Mouse (Mus musculus): ENCODE results near the gene Btrc. TPM values are rescaled to one million over a fixed set of nuclear protein-coding genes. Genes with fewer than 3 reads are reported as not detected.
"Not testable (repeated sequence)": the region's sequence is repeated elsewhere in the genome, so short reads cannot be mapped to it uniquely, and the experiment has no call there.

Gene Btrc
- total and polyA plus RNA-seq, 3 experiments = 10.4 to 20.4 (median 19.6) TPM

DNA sequence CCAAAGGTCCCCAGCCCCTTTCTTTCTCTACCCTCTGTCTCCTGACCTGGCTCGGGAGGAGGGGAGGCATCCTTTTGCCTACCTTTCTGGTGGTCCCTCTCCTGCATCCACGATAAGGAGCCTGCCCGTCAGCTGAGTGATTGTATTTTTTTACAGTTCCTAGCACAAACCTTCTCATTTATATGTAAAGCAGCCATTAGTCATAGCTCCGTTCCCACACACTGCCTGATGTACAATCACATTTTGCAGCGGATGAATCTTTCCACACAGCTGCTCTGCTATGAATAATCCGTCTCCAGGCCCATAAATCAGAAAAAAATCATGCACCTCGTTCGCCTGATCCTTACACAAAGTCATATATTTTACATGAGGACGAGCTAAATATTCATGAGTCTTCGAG is 25.4 kb upstream of the Btrc start:
- H3K4me3 ChIP-seq = no peak overlapping the region
- H3K79me2 ChIP-seq (replicated peaks; ENCODE audit: control insufficient read depth, insufficient read depth, low read length) = no peaks in the 10 kb centered on the region
- no peaks in the 10 kb centered on the region for H3K27me3 ChIP-seq (ENCODE audit: control insufficient read depth, insufficient read depth, low read length)
- H3K36me3 ChIP-seq (ENCODE audit: control insufficient read depth, insufficient read depth, low read length) = no peaks in the 10 kb centered on the region
- H3K27ac ChIP-seq = no peak overlapping the region
- no peaks in the 10 kb centered on the region for H3K4me1 ChIP-seq (ENCODE audit: control insufficient read depth, insufficient read depth, low read length)
- TF ChIP-seq EP300 (IDR thresholded peaks at IDR 0.05; ENCODE audit: insufficient read depth, low read depth, low read length) (no peak), CTCF (IDR thresholded peaks at IDR 0.05) (no peak), POLR2A (IDR thresholded peaks at IDR 0.05; ENCODE audit: insufficient read depth, low read depth, low read length) (no peak)
- no peak overlapping the region for H3K9ac ChIP-seq (ENCODE audit: low read depth, low read length)
- 74% methylated on average over 10 of the region's 10 CpGs for WGBS
- no peak for DNase-seq
- intact Hi-C loops (cut with DNase I) = no loop called here

GRCm38 (mm10) chr19:45343941-45344340 is 19.6 kb upstream of the Btrc start:
- no peaks in the 10 kb centered on the region for H3K79me2 ChIP-seq (replicated peaks; ENCODE audit: control insufficient read depth, insufficient read depth, low read length)
- no peak overlapping the region for H3K9ac ChIP-seq (ENCODE audit: low read depth, low read length)
- 67% methylated on average over 5 of the region's 5 CpGs for WGBS
- DNase-seq = no peak
- intact Hi-C loops (cut with DNase I) = no loop called here
- no peaks in the 10 kb centered on the region for H3K4me1 ChIP-seq (ENCODE audit: control insufficient read depth, insufficient read depth, low read length)
- TF ChIP-seq POLR2A (IDR thresholded peaks at IDR 0.05; ENCODE audit: insufficient read depth, low read depth, low read length) = no peak
- TF ChIP-seq EP300 (IDR thresholded peaks at IDR 0.05; ENCODE audit: insufficient read depth, low read depth, low read length) = no peak
- TF ChIP-seq CTCF (IDR thresholded peaks at IDR 0.05) = no peak
- H3K27me3 ChIP-seq (ENCODE audit: control insufficient read depth, insufficient read depth, low read length) = no peaks in the 10 kb centered on the region
- no peak overlapping the region for H3K27ac ChIP-seq
- no peak overlapping the region for H3K4me3 ChIP-seq
- no peaks in the 10 kb centered on the region for H3K36me3 ChIP-seq (ENCODE audit: control insufficient read depth, insufficient read depth, low read length)

DNA sequence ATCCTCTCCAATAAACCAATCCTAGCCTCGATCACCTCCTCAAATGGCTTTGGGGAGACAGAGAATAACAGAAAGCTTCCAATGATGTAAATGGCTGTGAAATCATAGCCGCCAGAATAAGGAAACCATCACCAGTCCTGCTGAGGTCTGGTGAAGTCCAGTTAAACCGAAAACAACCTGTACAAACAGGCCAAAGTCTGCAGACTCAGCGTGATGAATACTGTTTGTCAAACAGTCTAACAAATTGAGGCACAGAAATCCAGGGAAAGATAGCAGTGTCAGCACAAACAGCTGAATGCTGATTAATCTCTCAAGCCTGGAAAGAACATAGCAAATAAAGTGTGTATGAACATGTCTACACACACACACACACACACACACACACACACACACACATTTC is 15.3 kb upstream of the Btrc start:
- intact Hi-C loops (cut with DNase I) = no loop called here
- Histone ChIP-seq H3K9ac (ENCODE audit: low read depth, low read length) (no peak overlapping the region), H3K27me3 (ENCODE audit: control insufficient read depth, insufficient read depth, low read length) (no peaks in the 10 kb centered on the region), H3K36me3 (ENCODE audit: control insufficient read depth, insufficient read depth, low read length) (no peaks in the 10 kb centered on the region), H3K27ac (no peak overlapping the region), H3K4me1 (ENCODE audit: control insufficient read depth, insufficient read depth, low read length) (no peaks in the 10 kb centered on the region), H3K4me3 (no peak overlapping the region), H3K79me2 (replicated peaks; ENCODE audit: control insufficient read depth, insufficient read depth, low read length) (no peaks in the 10 kb centered on the region)
- DNase-seq = no peak
- TF ChIP-seq CTCF (IDR thresholded peaks at IDR 0.05) (no peak), POLR2A (IDR thresholded peaks at IDR 0.05; ENCODE audit: insufficient read depth, low read depth, low read length) (no peak), EP300 (IDR thresholded peaks at IDR 0.05; ENCODE audit: insufficient read depth, low read depth, low read length) (no peak)
- WGBS = 73% methylated on average over 4 of the region's 4 CpGs

DNA sequence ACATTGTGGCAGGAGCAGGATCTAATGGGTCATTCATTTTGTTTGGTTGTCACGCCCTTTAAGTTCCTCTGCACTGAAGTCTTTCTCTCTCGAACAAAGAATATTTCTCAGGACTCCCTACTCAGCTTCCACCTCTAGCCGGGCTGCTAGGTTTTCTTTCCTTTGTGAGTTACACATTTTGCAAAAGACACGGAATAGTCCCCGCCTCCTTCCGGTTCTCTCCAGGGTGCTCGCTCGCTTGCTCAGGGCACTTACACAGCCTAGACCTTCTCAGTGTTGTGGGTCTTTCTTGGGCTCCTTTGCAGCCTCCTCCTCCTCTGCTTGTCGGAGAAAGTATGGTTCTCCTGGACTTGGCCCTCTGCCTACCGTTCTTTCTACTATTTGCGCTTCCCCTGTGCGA is 13.1 kb upstream of the Btrc start:
- DNase-seq = no peak
- no peak for TF ChIP-seq POLR2A (IDR thresholded peaks at IDR 0.05; ENCODE audit: insufficient read depth, low read depth, low read length)
- TF ChIP-seq CTCF (IDR thresholded peaks at IDR 0.05) = no peak
- no peak for TF ChIP-seq EP300 (IDR thresholded peaks at IDR 0.05; ENCODE audit: insufficient read depth, low read depth, low read length)
- Histone ChIP-seq H3K36me3 (ENCODE audit: control insufficient read depth, insufficient read depth, low read length) (no peaks in the 10 kb centered on the region), H3K79me2 (replicated peaks; ENCODE audit: control insufficient read depth, insufficient read depth, low read length) (no peaks in the 10 kb centered on the region), H3K27me3 (ENCODE audit: control insufficient read depth, insufficient read depth, low read length) (no peaks in the 10 kb centered on the region), H3K4me3 (no peak overlapping the region), H3K9ac (ENCODE audit: low read depth, low read length) (no peak overlapping the region), H3K4me1 (ENCODE audit: control insufficient read depth, insufficient read depth, low read length) (no peaks in the 10 kb centered on the region), H3K27ac (no peak overlapping the region)
- 56% methylated on average over 12 of the region's 12 CpGs for WGBS
- intact Hi-C loops (cut with DNase I) = no loop called here

DNA sequence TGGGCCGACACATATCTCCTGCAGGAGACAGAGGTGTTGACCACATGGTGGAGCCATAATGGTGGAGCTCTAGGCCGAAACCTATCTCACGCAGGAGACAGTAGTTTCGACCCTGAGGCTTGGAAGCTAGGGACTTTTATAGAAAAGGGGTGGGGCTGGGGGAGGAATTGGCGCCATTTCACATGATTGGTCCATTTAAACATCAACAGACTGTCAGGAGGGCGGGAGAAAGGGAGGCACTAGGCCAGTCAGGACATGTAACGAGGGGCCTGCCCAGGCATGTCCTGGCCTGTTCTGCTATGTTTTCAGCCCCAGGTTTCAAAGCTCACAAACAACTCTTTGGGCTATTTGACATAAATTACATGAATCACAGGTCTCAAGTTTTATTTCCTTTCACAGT is 10.8 kb upstream of the Btrc start:
- intact Hi-C loops (cut with DNase I); DNase-seq; H3K79me2 ChIP-seq (replicated peaks; ENCODE audit: control insufficient read depth, insufficient read depth, low read length); H3K4me1 ChIP-seq (ENCODE audit: control insufficient read depth, insufficient read depth, low read length); H3K27me3 ChIP-seq (ENCODE audit: control insufficient read depth, insufficient read depth, low read length); H3K27ac ChIP-seq; H3K4me3 ChIP-seq; H3K36me3 ChIP-seq (ENCODE audit: control insufficient read depth, insufficient read depth, low read length); H3K9ac ChIP-seq (ENCODE audit: low read depth, low read length): not testable (repeated sequence)
- WGBS = 90% methylated on average over 7 of the region's 7 CpGs

DNA sequence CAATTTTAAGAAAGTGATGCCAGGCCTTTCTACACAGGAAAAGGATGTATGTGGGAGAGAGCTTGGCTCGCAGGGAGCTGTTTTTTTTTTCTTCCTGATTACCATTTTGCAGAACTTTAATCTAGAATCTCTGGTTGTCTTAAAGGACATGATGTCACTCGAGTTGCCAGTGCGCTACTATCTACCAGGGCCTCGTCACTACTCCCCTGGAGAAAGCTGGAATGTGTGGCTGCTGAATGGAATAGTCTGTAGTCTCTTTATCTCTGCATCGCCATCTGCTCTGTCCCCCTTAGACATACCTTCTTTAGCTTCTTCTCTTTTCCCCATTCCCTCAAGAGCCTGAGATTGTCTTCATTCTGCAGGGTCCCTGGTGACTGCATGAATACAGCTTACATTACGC is 7.9 kb upstream of the Btrc start:
- WGBS = 45% methylated on average over 6 of the region's 6 CpGs

GRCm38 (mm10) chr19:45356868-45357267 is 6.7 kb upstream of the Btrc start:
- H3K36me3 ChIP-seq (ENCODE audit: control insufficient read depth, insufficient read depth, low read length); H3K27me3 ChIP-seq (ENCODE audit: control insufficient read depth, insufficient read depth, low read length); DNase-seq; H3K79me2 ChIP-seq (replicated peaks; ENCODE audit: control insufficient read depth, insufficient read depth, low read length); H3K4me1 ChIP-seq (ENCODE audit: control insufficient read depth, insufficient read depth, low read length); H3K27ac ChIP-seq; H3K9ac ChIP-seq (ENCODE audit: low read depth, low read length); H3K4me3 ChIP-seq; intact Hi-C loops (cut with DNase I): not testable (repeated sequence)
- WGBS = 80% methylated on average over 6 of the region's 6 CpGs

More for the DNA sequence above, 7.9 kb upstream of the Btrc start:
- Histone ChIP-seq H3K9ac (ENCODE audit: low read depth, low read length) (no peak overlapping the region), H3K27ac (no peak overlapping the region), H3K79me2 (replicated peaks; ENCODE audit: control insufficient read depth, insufficient read depth, low read length) (no peaks in the 10 kb centered on the region), H3K27me3 (ENCODE audit: control insufficient read depth, insufficient read depth, low read length) (no peaks in the 10 kb centered on the region), H3K4me3 (no peak overlapping the region), H3K4me1 (ENCODE audit: control insufficient read depth, insufficient read depth, low read length) (no peaks in the 10 kb centered on the region), H3K36me3 (ENCODE audit: control insufficient read depth, insufficient read depth, low read length) (no peaks in the 10 kb centered on the region)
- TF ChIP-seq EP300 (IDR thresholded peaks at IDR 0.05; ENCODE audit: insufficient read depth, low read depth, low read length) (no peak), POLR2A (IDR thresholded peaks at IDR 0.05; ENCODE audit: insufficient read depth, low read depth, low read length) (no peak), CTCF (IDR thresholded peaks at IDR 0.05) (no peak)
- intact Hi-C loops (cut with DNase I) = no loop called here
- no peak for DNase-seq

Measured in heart, adult 2 months (tissue).